ENCODE assay signal across 22 mouse cellular contexts in genomic region chr5:148956091-148956490, GRCm38 (mm10). TPM values are rescaled to one million over a fixed set of nuclear protein-coding genes. Genes with fewer than 3 reads are reported as not detected.
DNase-seq lines count a peak whose midpoint lies in the region; ATAC-seq and TF ChIP-seq lines count a peak whose summit lies in the region.
"Had no signal": no experiment of that assay in that cellular context is flagged by ENCODE, and none has a peak within 500 bp of the region (broad histone marks: within the 10 kb centered on the region; RNA-seq: fewer than 3 reads in every experiment).

No protein-coding gene starts in this region.

- no peak for TF ChIP-seq CTCF in intestine, postnatal 0 days (IDR thresholded peaks at IDR 0.05; ENCODE audit: low read depth)
- TF ChIP-seq CTCF in testis, adult 2 months (IDR thresholded peaks at IDR 0.05; ENCODE audit: control insufficient read depth, insufficient read depth, insufficient replicate concordance, low read depth, low read length): no peak

- WGBS in intestine, postnatal 0 days: 54% methylated on average over 9 of the region's 9 CpGs
- 68% methylated on average over 9 of the region's 9 CpGs for WGBS in intestine, embryonic 15.5 days
- WGBS in liver, embryonic 13.5 days (ENCODE audit: insufficient replicate concordance): 62% methylated on average over 9 of the region's 9 CpGs

- no peak overlapping the region for H3K4me2 ChIP-seq in intestine, postnatal 0 days (replicated peaks; ENCODE audit: low read depth)
- no peak overlapping the region for H3K4me2 ChIP-seq in intestine, embryonic 15.5 days (replicated peaks)
- no peak overlapping the region for H3K4me2 ChIP-seq in liver, embryonic 13.5 days
- H3K4me2 ChIP-seq: heart, embryonic 13.5 days; limb, embryonic 15.5 days; midbrain, embryonic 12.5 days had no signal

- ATAC-seq in intestine, postnatal 0 days: no peak
- ATAC-seq in intestine, embryonic 15.5 days: no peak
- ATAC-seq in liver, embryonic 13.5 days (ENCODE audit: low read depth): no peak
- ATAC-seq: forebrain, postnatal 0 days; hindbrain, embryonic 16.5 days had no signal

- peaks cover 9% of the 10 kb centered on the region; the same call in 1 of the 2 replicates for H3K4me1 ChIP-seq in intestine, postnatal 0 days (replicated peaks; ENCODE audit: control insufficient read depth, insufficient read depth, low read length)
- peaks cover 16% of the 10 kb centered on the region for H3K4me1 ChIP-seq in intestine, embryonic 15.5 days (replicated peaks)
- H3K4me1 ChIP-seq in testis, adult 2 months (ENCODE audit: control insufficient read depth, insufficient read depth, low read length): peaks cover 9% of the 10 kb centered on the region
- peaks cover 70% of the 10 kb centered on the region for H3K4me1 ChIP-seq in liver, embryonic 13.5 days (replicated peaks)

- no peak for TF ChIP-seq POLR2A in testis, adult 2 months (IDR thresholded peaks at IDR 0.05; ENCODE audit: control insufficient read depth, low read depth, low read length)

- no peaks in the 10 kb centered on the region for H3K27me3 ChIP-seq in intestine, postnatal 0 days (replicated peaks; ENCODE audit: control insufficient read depth, insufficient read depth, low read length)
- no peaks in the 10 kb centered on the region for H3K27me3 ChIP-seq in intestine, embryonic 15.5 days (replicated peaks)
- no peaks in the 10 kb centered on the region for H3K27me3 ChIP-seq in testis, adult 2 months (ENCODE audit: control insufficient read depth, insufficient read depth, low read length)
- H3K27me3 ChIP-seq in liver, embryonic 13.5 days: no peaks in the 10 kb centered on the region
- H3K27me3 ChIP-seq: heart, embryonic 13.5 days; limb, embryonic 15.5 days had no signal

- no peak overlapping the region for H3K4me3 ChIP-seq in intestine, postnatal 0 days (ENCODE audit: low read depth, low read length)
- H3K4me3 ChIP-seq in intestine, embryonic 15.5 days (replicated peaks): no peak overlapping the region
- H3K4me3 ChIP-seq in testis, adult 2 months (ENCODE audit: control insufficient read depth, low read depth, low read length): peak overlapping the region; percentile 68
- no peak overlapping the region for H3K4me3 ChIP-seq in liver, embryonic 13.5 days (replicated peaks)
- H3K4me3 ChIP-seq: embryonic facial prominence, embryonic 10.5 days; heart, embryonic 13.5 days; limb, embryonic 15.5 days; midbrain, embryonic 12.5 days had no signal

- no peak overlapping the region for H3K9ac ChIP-seq in intestine, postnatal 0 days (ENCODE audit: low read depth, low read length)
- no peak overlapping the region for H3K9ac ChIP-seq in intestine, embryonic 15.5 days
- no peak overlapping the region for H3K9ac ChIP-seq in liver, embryonic 13.5 days
- H3K9ac ChIP-seq: forebrain, postnatal 0 days; heart, embryonic 13.5 days; limb, embryonic 15.5 days; midbrain, embryonic 12.5 days had no signal

- 0 out of 2 replicates have a peak overlapping the region, but pooled peaks have one; percentile 11 for H3K27ac ChIP-seq in intestine, postnatal 0 days (ENCODE audit: low read depth, low read length)
- no peak overlapping the region for H3K27ac ChIP-seq in intestine, embryonic 15.5 days
- no peak overlapping the region for H3K27ac ChIP-seq in testis, adult 2 months (ENCODE audit: control insufficient read depth, insufficient read depth, low read depth, low read length)
- H3K27ac ChIP-seq in liver, embryonic 13.5 days: peak overlapping the region; percentile 68
- H3K27ac ChIP-seq: embryonic facial prominence, embryonic 10.5 days; heart, embryonic 13.5 days; limb, embryonic 15.5 days; midbrain, embryonic 12.5 days had no signal

- DNase-seq in testis, postnatal 10 days (ENCODE audit: low spot score): no peak
- no peak for DNase-seq in liver, embryonic 13.5 days
- DNase-seq in Muller cell, postnatal 12 days (ENCODE audit: inconsistent ontology term): no peak
- no peak for DNase-seq in retina, postnatal 1 day
- no peak for DNase-seq in ovary, postnatal 36 days (ENCODE audit: low spot score)
- DNase-seq: adrenal gland, adult 8-10 months; forebrain, postnatal 0 days; heart, postnatal 36 days; lung, postnatal 4 days; right cerebral cortex, postnatal 4 days; thymus, postnatal 14 days had no signal

- H3K36me3 ChIP-seq in intestine, postnatal 0 days (ENCODE audit: control insufficient read depth, insufficient read depth): no peaks in the 10 kb centered on the region
- no peaks in the 10 kb centered on the region for H3K36me3 ChIP-seq in intestine, embryonic 15.5 days
- H3K36me3 ChIP-seq in testis, adult 2 months (ENCODE audit: control insufficient read depth, insufficient read depth, low read length): no peaks in the 10 kb centered on the region
- H3K36me3 ChIP-seq in liver, embryonic 13.5 days: no peaks in the 10 kb centered on the region
- H3K36me3 ChIP-seq: embryonic facial prominence, embryonic 10.5 days; heart, embryonic 13.5 days; limb, embryonic 15.5 days; midbrain, embryonic 12.5 days had no signal

- no peaks in the 10 kb centered on the region for H3K9me3 ChIP-seq in intestine, postnatal 0 days (ENCODE audit: control insufficient read depth)
- H3K9me3 ChIP-seq in intestine, embryonic 15.5 days: no peaks in the 10 kb centered on the region
- H3K9me3 ChIP-seq in liver, embryonic 13.5 days (replicated peaks): no peaks in the 10 kb centered on the region
- H3K9me3 ChIP-seq: embryonic facial prominence, embryonic 10.5 days; heart, embryonic 13.5 days; limb, embryonic 15.5 days; midbrain, embryonic 12.5 days had no signal

RNA-seq across cellular contexts. Expression of gene Katnal1, which starts 27.0 kb away (rescaled TPM):
- 2.7 and 2.9 TPM in 2 replicates for polyA plus RNA-seq in intestine, postnatal 0 days (2015; fragmentation: Nextera tagmentation; extraction: Ambion mirVana)
- polyA plus RNA-seq in intestine, embryonic 15.5 days (2015; fragmentation: Nextera tagmentation; extraction: Ambion mirVana): 8.1 and 9.5 TPM in 2 replicates
- 47.1 and 48.3 TPM in 2 replicates for polyA plus RNA-seq in testis, adult 2 months (2012; rRNA removed)
- polyA plus RNA-seq in liver, embryonic 13.5 days (2015; fragmentation: Nextera tagmentation; extraction: Ambion mirVana): 8.4 and 12.7 TPM in 2 replicates

RNA-seq across cellular contexts. Expression of gene Gm42791, which starts 38.9 kb away (rescaled TPM):
- not detected in 2 replicates for polyA plus RNA-seq in intestine, postnatal 0 days (2015; fragmentation: Nextera tagmentation; extraction: Ambion mirVana)
- 0.57 and 2.3 TPM in 2 replicates for polyA plus RNA-seq in intestine, embryonic 15.5 days (2015; fragmentation: Nextera tagmentation; extraction: Ambion mirVana)
- not detected in 2 replicates for polyA plus RNA-seq in testis, adult 2 months (2012; rRNA removed)
- 0.32 and 0.86 TPM in 2 replicates for polyA plus RNA-seq in liver, embryonic 13.5 days (2015; fragmentation: Nextera tagmentation; extraction: Ambion mirVana)
- polyA plus RNA-seq: gonadal fat pad, adult 2 months; large intestine, adult 2 months; neural tube, embryonic 14.5 days had no signal

Comparison
In these comparisons a context has a peak if more than half of its experiments do, and no peak if none do; other contexts are left out.
1. H3K27ac ChIP-seq: peak in intestine, postnatal 0 days (single experiment) and liver, embryonic 13.5 days (single experiment); none in intestine, embryonic 15.5 days (single experiment) and testis, adult 2 months (single experiment).